Mouse (Mus musculus) inflammation-experienced regulatory T-cells, adult 16 weeks (primary cell): ENCODE measurements around the gene Gm21983. TPM values are rescaled to one million over a fixed set of nuclear protein-coding genes. Genes with fewer than 3 reads are reported as not detected.

Source experiments
- polyA plus RNA-seq: library from polyadenylated mRNA; unstranded; fragments of 100-300 nt; shearing (Covaris generic); gene quantifications from one replicate; pipeline ENCODE4 v1.2.1, GENCODE M21; 2017

The Gm21983 gene
- polyA plus RNA-seq: 0.89 TPM

GRCm38 (mm10) chr7:27180837-27181695, at the start of gene Gm21983, which contains the start of gene Mia:
Gene Gm21983, minus strand, starts transcription at chr7:27181086.
Gene Mia, minus strand, starts transcription at chr7:27181157.

GRCm38 (mm10) chr7:27228281-27228821, 47.5 kb upstream of the Gm21983 start, which contains the start of gene Itpkc:
Gene Itpkc, minus strand, starts transcription at chr7:27228661.

GRCm38 (mm10) chr7:27195681-27196611, 15.1 kb upstream of the Gm21983 start, which contains the start of the genes BC024978 and Snrpa:
Gene BC024978, plus strand, starts transcription at chr7:27195781.
Gene Snrpa, minus strand, starts transcription at chr7:27196271.

GRCm38 (mm10) chr7:27178324-27179216, 2.3 kb downstream of the Gm21983 start, which contains the start of gene Rab4b:
Gene Rab4b, minus strand, starts transcription at chr7:27178896.

GRCm38 (mm10) chr7:27166614-27167474, 14.0 kb downstream of the Gm21983 start, which contains the start of gene Egln2:
Gene Egln2, minus strand, starts transcription at chr7:27166802.

GRCm38 (mm10) chr7:27153205-27153764, 27.6 kb downstream of the Gm21983 start, which contains the start of gene Cyp2t4:
Gene Cyp2t4, plus strand, starts transcription at chr7:27153714.

GRCm38 (mm10) chr7:27119676-27120075, 61.2 kb downstream of the Gm21983 start, which contains the start of gene Cyp2f2:
Gene Cyp2f2, plus strand, starts transcription at chr7:27119909.

Other genes with a start within 250 kb of the Gm21983 start
- not detected for gene Cyp2a22, start 241.7 kb downstream of the Gm21983 start, polyA plus RNA-seq
- not detected for gene Cyp2a12, start 152.0 kb downstream of the Gm21983 start, polyA plus RNA-seq
- not detected for gene Cyp2f2, start 61.2 kb downstream of the Gm21983 start, polyA plus RNA-seq
- not detected for gene Cyp2t4, start 27.4 kb downstream of the Gm21983 start, polyA plus RNA-seq
- gene Egln2, start 14.3 kb downstream of the Gm21983 start, polyA plus RNA-seq: 91.6 TPM
- 171 TPM for gene Rab4b, start 2.2 kb downstream of the Gm21983 start, polyA plus RNA-seq
- 0.98 TPM for gene Mia, start 71 bp upstream of the Gm21983 start, polyA plus RNA-seq
- 2.3 TPM for gene BC024978, start 14.7 kb upstream of the Gm21983 start, polyA plus RNA-seq
- gene Snrpa, start 15.2 kb upstream of the Gm21983 start, polyA plus RNA-seq: 111 TPM
- 4.7 TPM for gene Itpkc, start 47.6 kb upstream of the Gm21983 start, polyA plus RNA-seq
- gene Coq8b, start 51.9 kb upstream of the Gm21983 start, polyA plus RNA-seq: 33.5 TPM
- gene Numbl, start 77.3 kb upstream of the Gm21983 start, polyA plus RNA-seq: 0.79 TPM
- gene Ltbp4, start 156.6 kb upstream of the Gm21983 start, polyA plus RNA-seq: 1.2 TPM
- gene Shkbp1, start 174.9 kb upstream of the Gm21983 start, polyA plus RNA-seq: 110 TPM
- 1.00 TPM for gene Gm20479, start 176.3 kb upstream of the Gm21983 start, polyA plus RNA-seq